Mouse (Mus musculus) myocyte (in vitro differentiated cells): ENCODE results near the gene Fam187a. TPM values are rescaled to one million over a fixed set of nuclear protein-coding genes. Genes with fewer than 3 reads are reported as not detected.

Experiments
- H3K27me3 ChIP-seq: one replicate; pipeline ENCODE4 v1.6.1; 2011; ENCODE audit not compliant: control insufficient read depth, insufficient read depth, insufficient read length
- H3K36me3 ChIP-seq: one replicate; pipeline ENCODE4 v1.6.1; 2011; ENCODE audit not compliant: control insufficient read depth, insufficient read depth
- H3K4me2 ChIP-seq: one replicate; pipeline ENCODE4 v1.6.1; 2011; ENCODE audit warnings: low read depth, control low read depth
- H3K4me3 ChIP-seq: one replicate; pipeline ENCODE4 v1.5.1; 2011; ENCODE audit warnings: mild to moderate bottlenecking, control low read depth, moderate library complexity
- H3K79me2 ChIP-seq: one replicate; pipeline ENCODE4 v1.6.1; 2011; ENCODE audit not compliant: control insufficient read depth, insufficient read depth
- H3ac ChIP-seq: one replicate; pipeline ENCODE4 v1.6.1; 2011; ENCODE audit not compliant: control insufficient read depth, insufficient read length
- CEBPB ChIP-seq: IDR thresholded peaks from 2 replicates; pipeline ENCODE4 v1.6.1; 2011; ENCODE audit warnings: mild to moderate bottlenecking, moderate library complexity; ENCODE audit not compliant: poor library complexity, insufficient read depth, severe bottlenecking
- E2F4 ChIP-seq: IDR thresholded peaks from one replicate; pipeline ENCODE4 v1.6.1; 2011; ENCODE audit warnings: mild to moderate bottlenecking, control low read depth, moderate library complexity; ENCODE audit not compliant: insufficient read depth
- MAX ChIP-seq: IDR thresholded peaks from one replicate; pipeline ENCODE4 v1.6.1; 2011; ENCODE audit warnings: low read depth, mild to moderate bottlenecking, control low read depth
- MYOD1 ChIP-seq, 3 experiments: IDR thresholded peaks; one replicate each; pipeline ENCODE4 v1.6.1; 2011; ENCODE audit warnings: control low read depth in 2 of 3, low read depth in 2 of 3, mild to moderate bottlenecking in 2 of 3, moderate library complexity in 1 of 3; ENCODE audit not compliant: insufficient read length in 2 of 3, control insufficient read depth in 1 of 3
- MYOG ChIP-seq, 3 experiments: IDR thresholded peaks; one replicate each; pipeline ENCODE4 v1.6.1; 2011; ENCODE audit warnings: control low read depth in 2 of 3, low read depth in 2 of 3, mild to moderate bottlenecking in 2 of 3; ENCODE audit not compliant: insufficient read length in 2 of 3, control insufficient read depth in 1 of 3, insufficient read depth in 1 of 3
- POLR2A ChIP-seq: IDR thresholded peaks from one replicate; pipeline ENCODE4 v1.6.1; 2011; ENCODE audit warnings: low read depth, mild to moderate bottlenecking, control low read depth, moderate library complexity; ENCODE audit not compliant: insufficient read length
- POLR2AphosphoS2 ChIP-seq: IDR thresholded peaks from one replicate; pipeline ENCODE4 v1.6.1; 2011; ENCODE audit warnings: low read depth, control low read depth; ENCODE audit not compliant: insufficient read length
- REST ChIP-seq: IDR thresholded peaks from one replicate; pipeline ENCODE4 v1.6.1; 2011; ENCODE audit warnings: mild to moderate bottlenecking, control low read depth, moderate library complexity; ENCODE audit not compliant: insufficient read depth, insufficient read length
- SRF ChIP-seq: IDR thresholded peaks from one replicate; pipeline ENCODE4 v1.6.1; 2011; ENCODE audit warnings: low read depth; ENCODE audit not compliant: control insufficient read depth, insufficient read length
- TCF12 ChIP-seq: IDR thresholded peaks from one replicate; pipeline ENCODE4 v1.6.1; 2011; ENCODE audit warnings: mild to moderate bottlenecking, control low read depth; ENCODE audit not compliant: poor library complexity, insufficient read depth, severe bottlenecking
- TCF3 ChIP-seq: IDR thresholded peaks from one replicate; pipeline ENCODE4 v1.6.1; 2011; ENCODE audit warnings: low read depth, control low read depth; ENCODE audit not compliant: insufficient read length
- USF1 ChIP-seq: IDR thresholded peaks from one replicate; pipeline ENCODE4 v1.6.1; 2011; ENCODE audit warnings: low read depth, mild to moderate bottlenecking, control low read depth, moderate library complexity
- polyA plus RNA-seq: library from polyadenylated mRNA; unstranded; fragments of >200 nt; fragmentation: generic; extraction: Trizol; gene quantifications from one replicate; pipeline ENCODE4 v1.2.1, GENCODE M21; 2012; ENCODE audit warnings: missing spikeins

The Fam187a gene
- not detected for polyA plus RNA-seq

DNA sequence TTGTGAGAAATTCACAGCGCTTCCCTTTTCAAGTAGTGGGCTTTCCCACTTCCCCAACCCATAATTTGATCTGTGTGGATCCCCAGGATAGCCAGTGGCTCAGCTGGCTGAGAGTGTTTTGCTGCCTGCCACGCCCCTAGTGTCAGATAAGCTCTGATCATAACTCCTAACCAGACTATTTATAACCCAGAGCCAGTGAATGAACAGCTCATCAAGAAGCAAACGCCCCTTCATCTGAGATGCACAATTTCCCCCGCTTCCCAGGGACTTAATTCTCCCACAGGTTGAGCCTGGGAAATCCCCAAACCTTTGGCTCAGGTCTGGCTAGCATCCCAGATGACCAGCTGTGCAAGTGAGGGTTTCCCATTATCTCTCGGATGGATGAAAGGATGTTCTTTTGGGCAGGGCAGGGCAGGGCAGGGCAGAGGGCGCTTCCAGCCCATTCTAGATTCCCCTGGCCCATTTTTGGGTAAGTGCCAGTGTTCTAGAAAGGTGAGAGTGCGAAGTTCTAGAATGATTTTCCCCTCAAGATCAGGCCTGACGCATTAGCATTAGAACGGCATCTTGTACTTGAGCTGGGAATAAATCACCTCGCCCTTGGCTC, at the start of gene Fam187a:
Fam187a (plus strand) TSS at position 554 of the 604 bp plus-strand sequence.
- no peak for TF ChIP-seq POLR2A
- TF ChIP-seq TCF12 = no peak
- no peak for TF ChIP-seq MYOD1 (IDR thresholded peaks at IDR 0.05; ENCODE audit: control insufficient read depth in 1 of 3, insufficient read length in 2 of 3, low read depth in 2 of 3)
- no peak for TF ChIP-seq E2F4
- H3K4me3 ChIP-seq = no peak within 1 kb of the TSS
- no peak within 1 kb of the TSS for H3ac ChIP-seq
- H3K27me3 ChIP-seq = peaks cover 9% of the 10 kb centered on the region
- H3K4me2 ChIP-seq = peak within 1 kb of the TSS; percentile 30
- H3K79me2 ChIP-seq = peaks cover 11% of the 10 kb centered on the region
- H3K36me3 ChIP-seq = no peaks in the 10 kb centered on the region

DNA sequence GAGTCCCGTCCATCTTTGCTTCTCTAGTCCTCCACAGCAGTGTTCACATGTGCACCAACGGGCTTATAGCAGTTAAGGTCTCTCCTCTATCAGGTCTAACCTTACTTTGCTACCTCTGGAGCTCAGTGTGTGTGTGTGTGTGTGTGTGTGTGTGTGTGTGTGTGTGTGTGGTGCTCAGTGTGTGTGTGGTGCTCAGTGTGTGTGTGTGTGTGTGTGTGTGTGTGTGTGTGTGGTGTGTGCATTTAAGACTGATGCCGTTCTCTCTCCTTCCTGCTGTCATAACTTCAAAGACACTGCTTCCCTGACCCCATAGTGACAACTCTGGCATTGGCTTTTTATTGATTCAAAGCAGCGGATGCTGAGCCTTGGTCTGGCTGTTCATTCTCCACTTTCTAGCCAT, 49.4 kb upstream of the Fam187a start, which contains the start of gene Higd1b:
Higd1b (plus strand) TSS at position 301 of the 400 bp plus-strand sequence.
- H3K4me3 ChIP-seq = no peak within 1 kb of the TSS
- H3K27me3 ChIP-seq = no peaks in the 10 kb centered on the region
- no peaks in the 10 kb centered on the region for H3K79me2 ChIP-seq
- peaks cover 8% of the 10 kb centered on the region for H3K36me3 ChIP-seq
- H3ac ChIP-seq = no peak within 1 kb of the TSS
- H3K4me2 ChIP-seq = no peak within 1 kb of the TSS
- no peak for TF ChIP-seq MYOD1 (IDR thresholded peaks at IDR 0.05; ENCODE audit: control insufficient read depth in 1 of 3, insufficient read length in 2 of 3, low read depth in 2 of 3)
- no peak for TF ChIP-seq SRF
- TF ChIP-seq CEBPB = no peak
- TF ChIP-seq E2F4 = no peak
- TF ChIP-seq REST = no peak
- no peak for TF ChIP-seq POLR2AphosphoS2
- no peak for TF ChIP-seq MAX
- no peak for TF ChIP-seq POLR2A
- no peak for TF ChIP-seq MYOG (IDR thresholded peaks at IDR 0.05; ENCODE audit: control insufficient read depth in 1 of 3, insufficient read depth in 1 of 3, insufficient read length in 2 of 3, low read depth in 2 of 3)
- TF ChIP-seq USF1 = no peak
- no peak for TF ChIP-seq TCF3
- no peak for TF ChIP-seq TCF12

DNA sequence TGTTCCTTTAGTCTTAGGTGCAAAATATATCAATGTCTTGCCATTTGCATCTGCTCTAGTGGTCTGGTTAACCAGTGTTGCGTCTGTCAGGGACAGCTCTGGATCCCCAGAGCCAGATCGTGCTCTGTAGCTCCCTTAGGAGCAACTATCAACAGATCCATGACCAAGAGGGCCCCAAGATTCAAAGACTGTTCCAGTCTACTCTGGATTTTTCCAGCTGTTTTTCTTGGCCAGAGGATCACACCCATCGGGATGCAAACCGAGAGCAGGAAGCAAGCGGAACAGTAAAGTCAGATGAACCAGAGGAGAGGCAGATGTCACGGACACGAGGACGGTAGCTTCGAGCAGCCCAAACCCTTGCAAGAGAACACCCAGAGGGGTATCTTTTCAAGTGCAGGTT, 48.8 kb upstream of the Fam187a start:
- Histone ChIP-seq H3K79me2 (no peaks in the 10 kb centered on the region), H3K4me2 (no peak overlapping the region), H3K36me3 (peaks cover 8% of the 10 kb centered on the region), H3ac (no peak overlapping the region), H3K27me3 (no peaks in the 10 kb centered on the region), H3K4me3 (no peak overlapping the region)
- no peak for TF ChIP-seq MYOG (IDR thresholded peaks at IDR 0.05; ENCODE audit: control insufficient read depth in 1 of 3, insufficient read depth in 1 of 3, insufficient read length in 2 of 3, low read depth in 2 of 3)
- TF ChIP-seq POLR2AphosphoS2 = no peak
- TF ChIP-seq MYOD1 (IDR thresholded peaks at IDR 0.05; ENCODE audit: control insufficient read depth in 1 of 3, insufficient read length in 2 of 3, low read depth in 2 of 3) = no peak
- TF ChIP-seq CEBPB = no peak
- no peak for TF ChIP-seq MAX
- TF ChIP-seq TCF3 = no peak
- TF ChIP-seq POLR2A = no peak
- TF ChIP-seq USF1 = no peak
- TF ChIP-seq SRF = no peak
- no peak for TF ChIP-seq REST
- no peak for TF ChIP-seq TCF12
- TF ChIP-seq E2F4 = no peak

DNA sequence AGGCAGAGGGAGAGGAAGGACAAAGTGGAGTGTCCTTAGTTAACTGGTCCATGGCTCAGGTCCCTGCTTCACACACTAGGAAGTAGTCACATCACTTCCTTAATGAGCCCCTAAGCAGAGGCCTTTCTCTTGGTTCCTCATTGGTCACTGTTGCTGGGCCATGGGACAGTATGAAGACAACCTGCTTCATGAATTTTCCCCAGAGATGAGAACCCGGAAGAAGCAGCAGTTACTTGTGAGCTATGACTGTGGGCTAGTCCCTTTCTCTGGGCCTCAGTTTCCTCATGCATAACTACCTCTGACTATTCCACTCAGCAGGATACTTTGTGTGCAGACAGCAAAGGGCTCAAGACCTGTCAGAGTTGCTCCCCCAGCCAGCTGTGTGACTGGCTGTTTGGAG, 47.6 kb upstream of the Fam187a start:
- Histone ChIP-seq H3K36me3 (peaks cover 15% of the 10 kb centered on the region), H3K4me3 (no peak overlapping the region), H3K79me2 (no peaks in the 10 kb centered on the region), H3K4me2 (no peak overlapping the region), H3K27me3 (no peaks in the 10 kb centered on the region), H3ac (no peak overlapping the region)
- TF ChIP-seq POLR2A = no peak
- no peak for TF ChIP-seq SRF
- no peak for TF ChIP-seq TCF12
- no peak for TF ChIP-seq MYOG (IDR thresholded peaks at IDR 0.05; ENCODE audit: control insufficient read depth in 1 of 3, insufficient read depth in 1 of 3, insufficient read length in 2 of 3, low read depth in 2 of 3)
- TF ChIP-seq E2F4 = no peak
- no peak for TF ChIP-seq TCF3
- TF ChIP-seq MYOD1 (IDR thresholded peaks at IDR 0.05; ENCODE audit: control insufficient read depth in 1 of 3, insufficient read length in 2 of 3, low read depth in 2 of 3) = no peak
- no peak for TF ChIP-seq CEBPB

DNA sequence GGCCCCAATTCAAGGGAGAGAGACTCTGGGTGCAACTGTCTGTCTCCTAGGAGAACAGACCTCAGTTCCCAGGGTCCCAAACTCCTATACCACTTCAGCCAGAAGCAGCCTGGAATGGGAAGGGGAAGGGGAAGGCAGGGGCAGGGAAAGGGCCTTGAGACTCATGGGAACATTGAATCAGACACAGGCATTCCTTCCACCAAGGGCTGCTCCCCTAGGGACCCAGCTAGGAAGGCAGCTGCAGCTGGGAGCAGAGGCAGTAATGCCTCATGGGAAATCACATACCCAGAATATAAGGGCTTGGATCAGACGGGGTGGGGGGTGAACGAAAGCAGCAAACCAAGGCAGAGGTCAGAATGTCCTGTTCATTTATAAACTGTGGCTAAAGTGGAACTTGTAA, 46.8 kb upstream of the Fam187a start:
- H3K4me3 ChIP-seq = no peak overlapping the region
- TF ChIP-seq SRF (no peak), MAX (no peak), POLR2AphosphoS2 (no peak), TCF12 (no peak), E2F4 (no peak), REST (no peak), POLR2A (no peak), TCF3 (no peak), MYOD1 (IDR thresholded peaks at IDR 0.05; ENCODE audit: control insufficient read depth in 1 of 3, insufficient read length in 2 of 3, low read depth in 2 of 3) (no peak), MYOG (IDR thresholded peaks at IDR 0.05; ENCODE audit: control insufficient read depth in 1 of 3, insufficient read depth in 1 of 3, insufficient read length in 2 of 3, low read depth in 2 of 3) (no peak), USF1 (no peak), CEBPB (no peak)
- H3K27me3 ChIP-seq = no peaks in the 10 kb centered on the region
- peaks cover 23% of the 10 kb centered on the region for H3K36me3 ChIP-seq
- no peak overlapping the region for H3K4me2 ChIP-seq
- H3K79me2 ChIP-seq = no peaks in the 10 kb centered on the region
- H3ac ChIP-seq = no peak overlapping the region
